Mouse (Mus musculus) gastrocnemius, postnatal 4 days (tissue): ENCODE data around the gene Limk2. TPM values are rescaled to one million over a fixed set of nuclear protein-coding genes. Genes with fewer than 3 reads are reported as not detected.

Source experiments
- DNase-seq, 2 experiments: peaks; one replicate each; pipeline ENCODE4 v3.0.0; 2021 to 2022; ENCODE audit warnings: low spot score in 2 of 2, mixed read lengths in 2 of 2
- long read RNA-seq, 2 experiments: library from polyadenylated mRNA; stranded (forward); transcript quantifications; one replicate each; pipeline ENCODE4 v2.0.0; 2021
- total RNA-seq, 2 experiments: library from RNA; stranded (reverse); gene quantifications; 2 replicates each; pipeline ENCODE4 v1.2.3; 2021

The Limk2 gene
- total RNA-seq, result 10 to 100 TPM; 23.6 to 28.2 TPM
- long read RNA-seq, experiment 1, transcript Limk2-201 (16 exons, 3,514 nt), result minor isoform, 12 of 47 reads
- long read RNA-seq, experiment 1, transcript Limk2-203 (15 exons, 3,693 nt), result major isoform, 21 of 47 reads
- long read RNA-seq, experiment 1, partial matches to known transcripts, result 7 of 47 reads
- long read RNA-seq, experiment 1, other reads (novel, unspliced or antisense), result 7 of 47 reads
- long read RNA-seq, experiment 2, transcript Limk2-203 (15 exons, 3,693 nt), result major isoform, 12 of 32 reads
- long read RNA-seq, experiment 2, transcript Limk2-201 (16 exons, 3,514 nt), result major isoform, 12 of 32 reads
- long read RNA-seq, experiment 2, partial matches to known transcripts, result 3 of 32 reads
- long read RNA-seq, experiment 2, other reads (novel, unspliced or antisense), result 5 of 32 reads

DNA sequence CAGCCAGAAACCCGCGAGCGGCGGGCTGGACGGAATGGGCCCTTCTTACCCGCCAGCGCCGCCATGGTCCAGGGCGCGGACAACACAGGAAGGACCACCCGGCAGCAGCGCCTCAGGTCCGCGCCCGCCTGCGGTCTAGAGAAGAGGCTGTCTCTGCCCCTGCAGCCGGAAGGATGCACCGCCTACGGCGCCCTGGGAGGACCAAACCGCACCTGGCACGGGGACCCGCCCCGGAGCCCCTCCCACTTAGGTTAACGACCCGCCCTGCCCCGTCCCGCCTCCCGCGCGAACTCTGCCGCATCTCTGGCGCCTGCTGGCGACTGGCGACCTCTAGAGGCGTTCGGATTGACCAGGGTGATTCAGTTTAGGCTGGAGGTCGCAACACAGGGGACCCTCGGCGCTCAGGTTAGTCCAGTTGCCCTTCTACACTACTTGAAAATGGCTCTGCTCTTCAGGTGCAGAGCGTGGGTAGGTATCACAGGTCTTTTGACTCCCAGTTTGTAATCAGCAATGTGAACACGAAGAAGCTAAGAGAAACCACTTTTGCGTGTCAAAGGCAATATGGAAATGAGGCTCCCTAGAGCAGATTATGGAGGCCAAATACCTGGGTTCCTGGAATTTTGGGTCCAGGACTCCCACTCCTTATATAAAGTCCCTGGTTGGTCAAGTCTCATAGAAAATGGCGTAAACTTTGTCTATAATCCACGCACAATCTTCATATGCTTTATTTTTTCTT lies at the start of gene Limk2:
Gene Limk2, minus strand, starts transcription at position 193 of the 736 bp plus-strand sequence.
- peak; percentile 89 to 93 for DNase-seq

DNA sequence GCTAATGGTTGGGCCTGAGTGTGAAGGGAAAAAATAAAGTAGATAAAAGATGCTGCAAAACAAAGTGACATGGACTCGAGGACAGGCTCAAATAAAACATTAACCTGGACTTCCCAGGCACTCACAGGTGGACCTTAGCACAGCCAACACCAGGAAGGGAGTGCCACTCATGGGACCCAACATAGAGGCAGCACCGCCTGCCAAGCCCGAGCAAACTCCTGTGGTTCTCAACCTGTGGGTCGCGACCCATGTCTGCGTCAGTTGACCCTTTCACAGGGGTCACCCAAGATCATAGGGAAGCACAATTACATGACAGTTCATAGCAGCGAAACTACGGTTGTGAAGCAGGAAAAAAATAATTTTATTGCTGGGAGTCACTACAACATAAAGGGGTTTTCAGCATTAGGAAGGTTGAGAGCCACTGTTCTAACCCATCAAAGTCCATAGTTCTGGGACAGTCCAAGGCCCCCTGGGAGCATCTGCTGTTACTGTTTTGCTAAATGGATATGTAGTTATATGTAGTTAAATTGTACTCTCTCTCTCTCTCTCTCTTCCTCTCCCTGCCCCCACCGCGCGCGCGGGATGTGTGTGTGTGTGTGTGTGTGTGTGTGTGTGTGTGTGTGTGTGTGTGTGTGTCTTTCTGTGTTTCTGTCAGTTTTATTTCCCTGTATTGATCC lies 49.6 kb upstream of the Limk2 start:
- no peak for DNase-seq

DNA sequence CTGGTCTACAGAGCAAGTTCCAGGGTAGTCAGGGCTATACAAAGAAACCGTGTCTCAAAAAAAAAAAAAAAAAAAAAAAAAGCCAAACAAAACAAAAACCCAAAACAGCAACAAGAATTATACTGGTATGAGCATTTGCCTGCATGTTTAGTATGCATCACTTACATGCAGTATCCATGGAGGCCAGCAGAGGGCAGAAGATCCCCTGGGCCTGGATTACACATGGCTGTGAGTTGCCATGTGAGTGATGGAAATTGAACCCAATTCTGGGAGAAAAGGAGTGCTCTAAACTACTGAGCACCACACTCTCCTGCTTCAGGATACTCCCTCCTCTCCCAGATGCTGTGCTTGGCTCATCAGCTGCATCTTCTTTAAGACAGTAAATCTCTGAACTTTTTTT lies 47.4 kb upstream of the Limk2 start:
- peak in 1 of 2 experiments; percentile 50 for DNase-seq

DNA sequence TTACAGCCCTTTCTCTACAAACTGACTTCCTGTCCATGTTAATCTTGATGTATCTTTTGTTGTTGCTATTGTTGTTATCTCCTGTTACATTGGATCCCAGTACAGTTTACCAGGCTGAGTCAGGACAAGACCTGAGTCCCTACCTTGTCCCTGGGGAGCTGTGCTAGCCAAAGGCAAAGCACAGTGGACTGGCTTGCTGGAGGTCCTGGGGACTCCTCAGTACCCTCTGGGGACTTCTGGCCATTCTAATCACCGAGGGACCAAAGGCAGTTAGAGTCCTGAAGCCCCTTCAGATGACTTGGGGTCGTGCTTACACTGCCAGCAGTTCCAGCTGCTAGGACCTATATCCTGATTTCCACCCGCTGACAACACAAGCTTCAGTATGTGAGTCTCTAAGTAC lies 45.5 kb upstream of the Limk2 start:
- DNase-seq, result no peak

DNA sequence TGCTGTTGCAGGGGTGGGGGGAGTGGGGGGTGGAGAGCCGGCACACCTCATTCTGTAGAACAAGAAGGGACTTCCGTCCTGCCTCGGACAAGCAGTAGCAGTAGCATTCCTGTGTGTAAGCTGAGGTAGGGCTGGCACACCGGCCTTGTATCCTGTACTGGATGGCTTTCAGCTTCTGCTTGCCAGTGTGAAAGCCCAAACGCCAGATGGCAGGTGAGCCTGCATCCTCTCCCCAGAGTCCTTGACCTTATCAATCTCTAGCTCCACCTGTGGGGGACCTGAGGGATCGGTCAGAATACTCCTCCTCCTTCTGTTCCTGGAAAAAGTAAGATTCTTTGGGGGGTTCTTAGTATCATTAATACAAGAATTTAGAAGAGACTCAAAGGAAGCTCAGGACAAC lies 44.5 kb upstream of the Limk2 start:
- DNase-seq, result no peak

DNA sequence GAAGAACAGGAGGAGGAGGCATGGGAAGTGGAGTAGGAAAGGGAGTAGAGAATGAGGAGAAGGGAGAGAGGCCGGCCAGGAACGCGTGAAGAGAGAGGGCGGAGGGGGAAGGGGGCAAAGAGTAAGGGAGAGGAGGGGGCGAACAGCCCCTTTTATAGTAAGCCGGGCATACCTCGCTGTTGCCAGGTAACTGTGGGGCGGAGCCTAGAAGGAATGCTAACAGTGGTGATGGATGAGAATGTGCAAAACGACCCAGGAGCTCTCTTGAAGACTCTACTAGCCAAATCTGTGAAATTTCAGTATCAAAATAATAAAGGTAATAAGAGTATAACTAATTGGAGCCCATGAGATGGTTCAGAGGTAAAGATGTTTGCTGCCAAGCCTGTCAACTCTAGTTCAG lies 43.8 kb upstream of the Limk2 start:
- no peak for DNase-seq

DNA sequence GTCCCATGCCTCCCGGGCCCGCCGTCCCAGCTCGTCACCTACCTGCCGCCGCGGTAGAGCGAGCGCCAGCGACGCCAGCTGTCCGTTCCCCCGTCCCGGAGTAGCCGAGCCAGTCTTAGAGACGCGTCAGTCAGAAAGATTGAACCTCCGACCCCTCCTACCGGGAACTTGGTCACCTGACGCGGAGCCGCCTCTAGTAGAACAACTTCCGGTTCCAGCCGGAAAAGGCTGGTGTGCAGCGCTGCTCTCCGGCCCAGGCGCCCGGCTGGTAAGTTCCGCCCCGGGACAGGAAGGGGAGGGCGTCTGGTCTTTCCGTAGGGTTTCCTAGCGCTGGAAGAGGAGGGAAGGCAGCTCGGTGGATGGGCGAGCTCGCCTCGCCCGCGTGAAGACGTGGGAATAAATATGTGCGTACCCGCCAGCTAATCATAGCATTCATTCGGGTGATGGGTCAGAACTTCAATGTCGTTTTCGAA lies 43.2 kb upstream of the Limk2 start, which contains the start of gene Rnf185:
Gene Rnf185, minus strand, starts transcription at position 197 of the 473 bp plus-strand sequence.
- DNase-seq, result peak; percentile 82 to 91

DNA sequence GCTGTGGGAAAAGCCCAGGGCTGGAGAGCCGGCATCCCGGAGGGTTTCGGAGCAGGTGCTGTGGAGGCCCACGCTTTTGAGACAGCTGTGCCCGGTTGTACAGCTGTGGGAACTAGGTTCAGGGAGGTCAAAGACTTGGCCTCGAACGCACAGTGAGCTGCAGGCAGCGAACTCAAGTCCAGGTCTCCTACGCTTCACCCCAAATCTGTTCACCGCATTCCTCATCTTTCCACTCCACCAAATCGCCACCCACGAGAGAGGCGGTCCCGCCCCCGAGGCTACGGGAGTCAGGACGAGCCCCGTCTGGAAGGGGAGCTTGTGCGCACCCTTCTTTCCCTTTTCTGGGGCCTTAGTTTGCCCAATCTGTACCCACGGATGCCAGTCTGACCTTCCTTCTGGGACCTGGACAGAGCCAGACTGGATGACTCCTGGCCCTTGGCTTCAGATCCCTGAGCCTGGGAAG lies 42.7 kb upstream of the Limk2 start:
- DNase-seq, result peak; percentile 33 to 53

DNA sequence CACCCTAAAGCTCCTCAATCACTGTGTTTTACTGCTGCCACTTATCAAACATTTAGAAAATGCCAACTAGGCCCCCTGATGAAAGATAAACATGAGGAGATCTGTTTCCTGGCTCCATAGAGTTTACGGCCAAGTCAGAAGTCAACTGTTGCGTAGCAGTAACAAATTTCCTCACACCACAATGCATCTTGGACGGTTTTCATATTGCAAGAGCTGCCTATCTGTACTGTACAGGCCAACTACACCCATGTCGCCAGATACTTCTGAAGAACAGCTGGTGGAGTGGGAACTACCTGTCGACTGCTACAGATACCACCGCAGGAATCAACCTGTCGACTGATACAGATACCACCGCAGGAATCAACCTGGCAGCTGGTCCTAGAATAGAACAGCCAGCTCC lies 35.9 kb upstream of the Limk2 start:
- no peak for DNase-seq

DNA sequence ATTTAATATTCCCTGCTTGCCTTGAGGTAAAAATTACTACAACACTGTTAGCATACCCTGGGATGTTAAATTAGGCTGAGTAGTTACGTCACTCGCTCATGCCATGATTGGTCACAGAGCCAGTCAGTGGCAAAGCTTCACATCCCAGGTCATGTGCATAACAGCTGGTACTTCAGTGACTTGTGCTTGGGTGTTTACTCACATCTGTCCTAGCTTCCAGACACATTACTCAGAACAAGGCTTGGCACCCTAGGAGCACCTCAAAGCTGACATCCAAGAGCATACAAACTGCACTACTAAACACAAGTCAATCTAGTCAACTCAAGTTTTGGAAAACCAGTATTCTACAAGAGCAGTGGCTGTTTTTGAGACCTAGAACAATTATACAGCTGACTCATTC lies 34.1 kb upstream of the Limk2 start:
- DNase-seq, result no peak

DNA sequence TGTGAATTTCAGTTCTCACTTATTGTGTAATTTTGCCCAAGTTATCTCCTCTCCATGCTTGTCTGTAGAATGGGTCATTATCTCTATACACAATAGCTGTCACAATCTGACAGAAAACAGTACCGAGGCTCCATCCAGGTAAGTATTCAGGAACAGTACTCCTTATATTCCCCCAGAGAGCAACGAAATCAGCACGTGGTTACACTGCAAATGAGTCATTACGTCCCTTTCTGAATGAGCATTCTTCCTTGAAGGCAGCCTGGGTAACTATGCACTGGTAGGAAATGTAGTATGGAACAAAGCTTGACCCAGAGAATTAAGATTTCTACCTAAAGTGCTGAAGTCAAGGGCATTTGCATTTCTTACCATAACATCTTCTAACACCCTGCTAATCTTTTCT lies 33.7 kb upstream of the Limk2 start:
- no peak for DNase-seq

DNA sequence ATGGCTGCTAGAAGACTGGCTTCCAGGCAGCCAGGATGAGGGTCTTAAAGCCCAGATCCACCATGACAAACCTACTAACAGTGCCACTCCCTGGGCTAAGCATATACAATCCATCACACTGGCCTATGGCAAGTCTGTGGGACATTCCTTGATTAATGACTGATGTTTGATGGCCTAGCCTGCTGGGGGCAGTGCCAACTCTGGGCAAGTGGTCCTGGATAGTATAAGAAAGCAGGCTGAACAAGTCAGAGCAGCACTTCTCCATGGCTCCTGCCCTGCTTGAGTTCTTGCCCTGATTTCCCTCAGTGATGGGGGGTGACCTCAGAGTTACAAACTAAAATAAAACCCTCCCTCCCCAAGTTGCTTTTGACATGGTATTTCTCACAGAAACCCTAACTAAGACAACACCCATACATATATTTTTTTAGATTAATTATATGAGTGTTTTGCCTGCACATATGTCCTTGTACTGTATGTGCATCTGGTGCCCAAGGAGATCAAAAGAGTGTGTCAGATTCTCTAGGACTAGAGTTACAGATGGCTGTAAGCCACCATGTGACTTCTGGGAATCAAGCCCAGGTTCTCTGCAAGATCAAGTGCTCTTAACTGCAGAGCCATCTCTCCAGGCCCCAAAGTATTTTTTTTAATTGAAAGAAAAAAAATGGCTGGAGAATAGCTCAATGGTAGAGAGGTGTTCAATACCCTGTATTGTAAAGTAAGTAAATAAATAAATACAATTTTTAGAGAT lies 32.9 kb upstream of the Limk2 start:
- no peak for DNase-seq

DNA sequence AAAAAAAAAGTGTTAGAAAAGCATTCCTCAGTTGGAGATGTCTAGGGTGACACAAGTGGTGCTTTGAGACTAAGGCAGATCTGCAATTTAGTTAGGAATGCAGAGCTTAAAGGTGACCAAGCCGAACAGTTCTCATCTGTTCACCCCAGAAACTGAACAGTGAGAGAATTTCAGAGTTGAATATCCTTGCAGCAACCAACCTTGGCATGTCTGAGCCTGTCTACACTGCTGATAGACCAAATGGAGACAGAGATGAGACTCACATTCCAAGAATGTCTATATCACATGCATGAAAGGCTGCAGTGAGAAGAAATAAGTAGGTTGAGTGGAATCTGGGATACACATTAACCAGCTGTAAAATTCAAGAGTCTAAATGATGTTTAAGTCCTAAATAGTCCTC lies 28.6 kb upstream of the Limk2 start:
- DNase-seq, result no peak

DNA sequence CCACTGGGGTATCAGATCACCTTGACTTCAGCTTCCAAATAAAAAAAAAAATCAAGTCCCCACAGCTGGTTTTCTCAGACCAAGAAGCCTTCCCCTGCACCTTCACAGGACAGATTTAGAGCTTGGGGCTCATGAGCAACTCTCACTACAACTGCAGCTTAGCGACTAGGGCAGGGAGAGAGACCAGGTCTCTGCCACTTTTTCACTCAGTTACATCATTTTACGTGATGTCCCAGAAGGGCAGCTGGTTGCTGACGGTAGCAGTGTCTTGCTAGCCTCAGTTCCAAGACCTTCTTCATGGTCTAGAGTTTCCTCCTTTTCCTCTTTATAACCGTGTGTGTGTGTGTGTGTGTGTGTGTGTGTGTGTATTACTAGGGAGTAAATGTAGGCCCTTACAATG lies 24.8 kb upstream of the Limk2 start:
- DNase-seq, result no peak

DNA sequence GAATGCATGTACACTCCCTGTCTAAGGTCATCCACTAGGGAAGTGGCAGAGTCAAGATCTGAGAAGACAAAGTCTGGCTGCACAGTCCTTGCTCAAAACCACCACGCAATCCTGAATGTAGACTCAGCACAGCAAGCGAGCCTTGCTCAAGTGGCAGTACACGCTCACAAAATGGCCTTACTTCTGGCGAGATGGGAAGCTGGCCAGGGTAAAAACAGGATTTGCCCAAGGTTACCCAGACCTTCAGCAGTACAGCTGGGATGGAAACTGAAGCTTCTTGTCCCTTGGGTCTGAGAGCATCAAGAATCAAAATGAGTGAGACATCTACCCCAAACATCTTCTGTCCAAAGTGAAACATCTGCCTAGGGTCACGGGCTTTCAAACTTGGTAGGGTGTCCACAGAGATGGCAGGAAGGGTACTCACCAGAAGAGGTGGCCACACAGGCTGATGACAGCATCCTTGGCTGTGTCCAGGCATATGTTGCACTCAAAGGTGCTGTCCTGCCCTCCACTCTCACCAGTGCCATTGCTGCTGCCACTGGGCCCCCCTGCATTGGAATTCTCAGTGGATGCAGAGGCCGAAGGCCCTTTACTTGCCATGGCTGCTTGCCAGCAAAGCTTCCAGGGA lies 23.1 kb upstream of the Limk2 start:
- DNase-seq, result no peak

DNA sequence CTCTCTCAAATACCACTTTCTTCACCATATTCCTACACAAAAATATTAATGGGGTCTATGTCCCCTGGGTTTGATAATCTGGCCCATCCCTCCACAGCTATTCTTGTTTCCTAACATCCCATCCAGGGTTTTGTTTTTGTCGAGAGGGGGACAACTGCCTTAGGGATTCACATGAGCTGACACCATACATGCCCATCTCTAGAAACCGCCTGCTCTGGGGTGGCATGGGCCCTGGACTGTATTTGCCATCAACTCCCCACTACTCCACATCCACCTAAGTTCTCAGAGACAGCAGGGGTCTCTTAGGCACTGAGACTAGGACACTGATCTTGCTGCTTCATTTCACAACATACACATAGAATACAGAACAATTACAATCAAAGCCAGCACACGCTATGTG lies 22.5 kb upstream of the Limk2 start:
- no peak for DNase-seq

DNA sequence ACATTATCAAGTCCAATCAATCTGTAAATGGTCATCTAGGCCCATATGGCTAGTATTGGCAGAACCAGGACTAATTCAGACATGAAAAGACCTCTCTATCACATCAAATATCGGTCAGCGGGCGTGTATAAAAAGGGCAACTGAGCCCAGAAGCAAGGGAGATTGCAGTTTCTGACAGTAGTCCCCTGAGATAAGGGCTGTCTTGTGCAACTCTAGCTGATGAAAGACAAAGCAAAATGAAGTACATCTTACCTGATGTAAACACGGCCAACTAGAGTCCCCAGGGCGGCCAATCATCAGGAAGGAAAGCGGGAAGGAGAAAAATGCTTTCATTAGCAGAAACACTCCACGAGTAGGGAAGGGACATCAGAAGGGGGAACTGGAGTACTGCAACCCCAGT lies 19.6 kb upstream of the Limk2 start:
- DNase-seq, result no peak

DNA sequence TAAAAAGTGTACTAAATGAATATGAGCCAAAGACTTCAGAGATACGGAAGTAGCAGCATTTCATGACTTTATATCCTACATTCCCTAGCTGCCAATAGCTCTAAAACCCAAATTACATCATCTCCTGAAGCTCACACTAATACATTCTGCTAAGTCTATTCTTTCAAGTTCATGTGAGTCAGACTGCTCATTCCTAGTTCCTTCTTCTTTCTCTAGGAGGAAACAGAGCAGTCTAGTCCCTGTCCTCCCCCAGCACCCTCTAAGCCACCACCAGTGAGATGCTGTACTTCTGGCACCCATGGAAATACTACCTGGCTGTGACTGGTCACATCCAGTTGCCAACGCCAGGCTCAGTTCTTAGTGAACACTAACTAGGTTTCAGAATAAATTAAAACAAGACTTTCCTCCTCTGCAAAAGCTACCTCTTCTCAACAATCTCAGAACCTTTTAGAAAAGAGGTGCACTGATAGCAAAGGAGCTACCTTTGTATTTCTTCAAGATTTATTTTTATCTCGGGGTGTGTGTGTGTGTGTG lies 18.8 kb upstream of the Limk2 start:
- no peak for DNase-seq

DNA sequence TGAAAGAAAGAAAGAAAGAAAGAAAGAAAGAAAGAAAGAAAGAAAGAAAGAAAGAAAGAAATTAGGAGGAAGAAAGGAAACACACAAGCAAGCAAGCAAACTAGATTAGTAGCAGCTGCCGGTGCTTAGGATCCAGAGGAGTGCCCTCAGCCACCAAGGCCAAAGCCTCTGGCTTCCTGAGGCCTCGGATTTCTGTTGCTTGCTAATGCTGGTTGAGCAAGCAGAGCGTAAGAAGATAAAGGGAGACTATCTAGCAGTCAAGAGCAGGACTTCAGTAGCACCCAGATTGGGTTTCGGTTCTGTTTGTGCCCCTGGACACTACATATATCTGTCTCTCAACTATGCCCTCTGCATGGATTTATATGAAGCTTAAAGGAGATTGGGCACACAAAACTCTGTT lies 13.3 kb upstream of the Limk2 start:
- DNase-seq, result no peak

DNA sequence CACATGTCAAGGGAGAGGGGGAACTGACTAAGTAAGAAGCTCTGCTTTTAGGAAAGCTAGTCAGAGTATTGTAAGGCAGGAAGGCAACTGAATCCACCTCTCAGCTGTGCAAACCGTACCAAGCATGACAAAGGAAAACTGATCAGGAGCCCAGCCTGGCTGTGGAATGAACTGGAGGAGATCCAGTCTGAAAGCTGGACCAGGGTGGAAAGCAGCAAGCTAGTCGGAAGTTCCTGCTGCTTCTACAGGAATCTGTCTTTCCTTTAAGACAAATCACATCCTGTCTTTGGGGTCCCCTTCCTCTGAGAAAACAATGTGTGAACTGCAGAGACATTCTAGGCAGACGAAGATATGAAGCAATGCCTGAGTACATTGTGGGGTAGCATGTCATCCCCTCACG lies 9.8 kb upstream of the Limk2 start:
- no peak for DNase-seq
